Mouse (Mus musculus) T-helper 17 cell (primary cell): ENCODE measurements around the gene Vps35.

Experiments used
- in situ Hi-C, 2 experiments: fragments of 300-600 bp; cut with MboI, MseI; formaldehyde crosslinking; loops; 1 replicate in 1 of 2; 2 replicates in 1 of 2; pipeline ENCODE4 v1.15.1; 2025; ENCODE audit warnings: high pct_unique_total_duplicates in 2 of 2

Gene Vps35

GRCm38 (mm10) chr8:85299434-85300077 lies at the start of gene Vps35, which contains the start of gene Orc6:
Gene Vps35, minus strand, starts transcription at chr8:85299802.
Gene Orc6, plus strand, starts transcription at chr8:85299632.
- in situ Hi-C loops, result no loop called here

GRCm38 (mm10) chr8:85339871-85340573 lies 40.4 kb upstream of the Vps35 start:
- in situ Hi-C loops, result no loop called here

- in situ Hi-C loops, result no loop called here
Measured at GRCm38 (mm10) chr8:85337681-85338080, 38.1 kb upstream of the Vps35 start.

- in situ Hi-C loops, result no loop called here
Measured at GRCm38 (mm10) chr8:85336211-85336933, 36.8 kb upstream of the Vps35 start.

GRCm38 (mm10) chr8:85335105-85335504 lies 35.5 kb upstream of the Vps35 start:
- in situ Hi-C loops, result no loop called here

- in situ Hi-C loops, result no loop called here
Measured at GRCm38 (mm10) chr8:85329506-85329905, 29.9 kb upstream of the Vps35 start.

- in situ Hi-C loops, result no loop called here
Measured at GRCm38 (mm10) chr8:85327036-85327435, 27.4 kb upstream of the Vps35 start.

GRCm38 (mm10) chr8:85323084-85323483 lies 23.5 kb upstream of the Vps35 start:
- in situ Hi-C loops, result no loop called here

- in situ Hi-C loops, result no loop called here
Measured at GRCm38 (mm10) chr8:85321981-85322380, 22.4 kb upstream of the Vps35 start.

- in situ Hi-C loops, result loop anchor here in 1 of 2 experiments (5.0 kb wide), 1 partner anchor 79 kb away; no protein-coding TSS in a partner anchor
Measured at GRCm38 (mm10) chr8:85318534-85318933, 18.9 kb upstream of the Vps35 start.

GRCm38 (mm10) chr8:85313036-85313435 lies 13.4 kb upstream of the Vps35 start:
- in situ Hi-C loops, result loop anchor here in 1 of 2 experiments (5.0 kb wide), 1 partner anchor 84 kb away; no protein-coding TSS in a partner anchor

- in situ Hi-C loops, result loop anchor here in 1 of 2 experiments (5.0 kb wide), 1 partner anchor 86 kb away; no protein-coding TSS in a partner anchor
Measured at GRCm38 (mm10) chr8:85311743-85312142, 12.1 kb upstream of the Vps35 start.

GRCm38 (mm10) chr8:85308564-85308963 lies 9.0 kb upstream of the Vps35 start:
- in situ Hi-C loops, result no loop called here

- in situ Hi-C loops, result no loop called here
Measured at GRCm38 (mm10) chr8:85303531-85303930, 3.9 kb upstream of the Vps35 start.

- in situ Hi-C loops, result no loop called here
Measured at GRCm38 (mm10) chr8:85302931-85303330, 3.3 kb upstream of the Vps35 start.

- in situ Hi-C loops, result no loop called here
Measured at GRCm38 (mm10) chr8:85301941-85302340, 2.3 kb upstream of the Vps35 start.

GRCm38 (mm10) chr8:85298600-85299433 lies 785 bp downstream of the Vps35 start:
- in situ Hi-C loops, result no loop called here

GRCm38 (mm10) chr8:85286846-85287245 lies 12.8 kb downstream of the Vps35 start:
- in situ Hi-C loops, result loop anchor here in 1 of 2 experiments (10.0 kb wide), 1 partner anchor 612 kb away; no protein-coding TSS in a partner anchor

- in situ Hi-C loops, result no loop called here
Measured at GRCm38 (mm10) chr8:85227297-85227696, 72.3 kb downstream of the Vps35 start.

GRCm38 (mm10) chr8:85225688-85226087 lies 73.9 kb downstream of the Vps35 start, which contains the start of gene Olfr371:
Gene Olfr371, plus strand, starts transcription at chr8:85225988.
- in situ Hi-C loops, result no loop called here

GRCm38 (mm10) chr8:85220992-85221391 lies 78.6 kb downstream of the Vps35 start:
- in situ Hi-C loops, result no loop called here
